Mouse (Mus musculus): ENCODE measurements around the gene Fmnl2.

The Fmnl2 gene

DNA sequence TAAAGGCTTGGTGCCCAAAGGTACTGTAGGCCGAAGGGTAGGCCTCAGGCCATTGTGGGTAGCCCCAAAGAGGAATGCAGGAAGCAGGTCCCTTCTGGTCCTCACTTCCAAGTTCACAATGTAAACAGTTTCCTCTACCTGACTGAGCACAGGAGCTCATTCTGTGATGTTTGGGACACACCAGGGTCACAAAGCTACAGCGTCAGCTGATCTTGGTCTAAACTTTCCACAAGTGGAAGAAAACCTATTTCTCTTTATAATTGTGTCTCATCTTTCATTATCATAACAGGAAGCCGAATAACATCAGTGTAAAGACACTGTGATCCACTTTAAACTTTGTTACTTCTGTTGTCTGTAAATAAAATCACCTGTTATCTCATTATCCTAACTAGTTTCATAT is 237.8 kb downstream of the Fmnl2 start:
- no peak for DNase-seq (ENCODE audit: extremely low read depth, low read depth, low spot score)

DNA sequence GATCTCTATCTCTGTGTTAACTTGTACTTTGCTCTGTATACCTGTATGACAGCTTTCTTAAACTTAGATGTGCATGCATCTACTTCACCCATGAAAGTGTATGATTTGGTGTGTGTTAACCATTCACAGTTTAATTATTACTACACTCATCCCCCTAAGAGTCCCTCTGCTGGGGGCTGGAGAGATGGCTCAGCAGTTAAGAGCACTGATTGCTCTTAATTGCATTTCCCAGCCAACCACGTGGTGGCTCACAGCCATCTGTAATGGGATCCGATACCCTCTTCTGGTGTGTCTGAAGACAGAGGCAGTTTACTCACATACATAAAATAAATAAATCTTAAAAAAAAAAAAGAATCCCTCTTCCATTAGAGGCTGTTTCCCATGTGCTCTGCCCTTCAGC is 242.4 kb downstream of the Fmnl2 start:
- no peak for DNase-seq (ENCODE audit: extremely low read depth, low read depth, low spot score)

DNA sequence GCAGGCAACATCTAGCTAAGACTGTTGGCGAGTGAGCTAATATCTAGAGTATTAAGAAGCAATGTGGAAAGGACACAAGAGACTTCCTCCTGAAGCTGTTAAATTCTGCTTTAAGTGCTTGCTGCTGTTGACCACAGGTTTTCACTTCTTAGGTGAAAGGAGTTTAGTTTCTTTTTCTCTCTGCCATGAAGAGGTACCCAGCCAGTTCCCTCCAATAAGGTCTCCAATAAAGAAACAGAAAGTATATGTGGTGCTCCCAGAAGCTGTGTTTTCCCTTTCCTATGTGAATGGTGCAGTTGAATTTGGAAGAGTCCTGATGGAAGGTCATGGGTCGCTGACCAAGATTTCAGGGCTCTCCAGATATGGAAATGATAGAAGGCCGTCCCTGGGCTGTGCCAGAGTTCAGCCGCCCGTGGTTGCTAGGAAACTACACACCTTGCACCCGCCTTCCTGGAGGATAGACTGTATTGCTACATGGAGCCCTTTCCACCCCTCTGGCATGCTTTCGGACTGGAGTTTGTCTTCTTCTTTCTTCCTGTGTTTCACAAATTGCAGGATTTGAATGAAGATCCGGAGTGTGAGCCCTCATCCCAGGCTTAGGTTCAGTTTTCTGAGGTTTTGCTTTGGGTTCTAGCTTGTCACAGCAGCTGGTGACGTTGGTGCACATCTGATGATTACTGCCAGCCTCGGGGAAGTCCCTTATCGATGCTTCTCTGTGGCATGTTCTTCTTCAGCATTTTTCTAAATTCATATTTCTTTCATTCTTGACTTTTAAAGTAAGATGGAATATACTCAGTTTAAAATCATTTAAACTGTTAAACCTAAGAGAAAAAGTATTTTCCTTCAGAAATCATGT is 244.5 kb downstream of the Fmnl2 start:
- DNase-seq (ENCODE audit: extremely low read depth, low read depth, low spot score), result no peak

DNA sequence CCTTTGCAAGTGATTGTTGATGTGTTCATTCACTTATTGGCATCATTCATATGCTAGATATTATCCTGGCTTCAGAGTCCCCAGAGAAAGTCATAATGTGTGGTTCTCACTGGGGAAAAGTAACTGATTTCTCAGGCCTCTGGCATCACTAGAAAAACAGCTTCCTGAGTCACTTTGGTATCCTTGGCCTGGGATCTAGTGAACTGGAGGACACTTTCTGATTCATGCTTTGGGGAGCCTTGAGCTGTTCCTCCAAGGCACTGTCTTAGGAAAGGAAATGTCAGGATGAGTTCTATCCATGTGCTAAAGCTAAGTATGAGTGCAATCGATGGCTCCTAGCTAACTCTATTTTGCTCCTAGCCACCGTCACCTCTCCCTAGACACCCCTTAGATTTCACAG is 245.2 kb downstream of the Fmnl2 start:
- no peak for DNase-seq (ENCODE audit: extremely low read depth, low read depth, low spot score)

DNA sequence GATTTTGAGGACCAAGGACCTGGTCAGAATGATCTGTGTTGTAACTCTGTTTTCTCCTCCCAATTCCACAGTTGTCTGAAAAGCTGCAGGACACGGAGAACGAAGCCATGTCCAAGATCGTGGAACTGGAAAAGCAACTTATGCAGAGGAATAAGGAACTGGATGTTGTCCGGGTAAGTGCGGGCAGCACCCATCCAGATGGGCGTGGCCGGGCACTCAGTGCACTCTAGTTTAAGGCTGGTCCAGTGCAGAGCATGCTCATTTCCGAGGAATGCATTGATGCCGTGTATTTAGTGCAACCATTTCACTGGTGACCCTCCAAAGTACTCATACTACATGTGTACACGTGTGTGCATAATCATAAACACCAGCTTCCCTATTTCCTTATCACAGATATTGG is 247.7 kb downstream of the Fmnl2 start:
- DNase-seq (ENCODE audit: extremely low read depth, low read depth, low spot score), result no peak

DNA sequence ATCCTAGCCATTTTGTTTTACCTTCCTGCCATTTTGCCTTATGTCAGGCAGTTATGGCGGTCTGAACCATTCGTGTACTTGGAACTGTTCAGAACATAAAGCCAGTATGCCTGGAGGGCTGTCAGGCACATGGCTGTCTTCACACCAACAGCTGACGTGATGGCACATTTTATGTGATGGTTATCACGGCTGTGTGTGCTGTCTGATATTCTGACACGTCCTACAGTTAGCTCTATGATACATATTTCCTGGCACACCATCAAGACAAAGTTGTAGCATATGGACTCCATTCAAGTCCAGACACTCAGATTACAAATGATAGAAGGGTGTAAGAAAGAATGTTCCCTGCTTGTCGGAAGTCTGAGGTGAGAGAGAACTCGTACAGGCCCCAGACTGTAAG is 248.4 kb downstream of the Fmnl2 start:
- no peak for DNase-seq (ENCODE audit: extremely low read depth, low read depth, low spot score)

DNA sequence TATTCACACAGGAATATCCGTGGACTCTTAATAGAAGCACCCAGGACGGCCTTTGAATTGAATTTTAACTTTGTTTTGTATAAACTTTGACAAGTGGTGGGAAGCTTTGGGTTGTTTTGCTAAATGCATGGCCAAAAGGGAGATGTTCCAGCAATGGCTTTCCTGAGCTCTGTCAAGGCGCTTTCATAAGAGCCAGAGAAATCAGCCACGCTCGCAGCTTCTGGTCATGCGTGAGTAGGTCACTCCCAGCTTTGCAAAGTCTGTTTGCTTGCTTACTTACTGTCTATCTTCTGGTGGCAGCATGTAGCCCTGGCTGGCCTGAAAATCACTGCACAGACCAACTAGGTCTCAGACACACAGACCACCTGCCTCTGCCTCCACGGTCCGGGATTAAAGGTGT is 248.8 kb downstream of the Fmnl2 start:
- no peak for DNase-seq (ENCODE audit: extremely low read depth, low read depth, low spot score)

DNA sequence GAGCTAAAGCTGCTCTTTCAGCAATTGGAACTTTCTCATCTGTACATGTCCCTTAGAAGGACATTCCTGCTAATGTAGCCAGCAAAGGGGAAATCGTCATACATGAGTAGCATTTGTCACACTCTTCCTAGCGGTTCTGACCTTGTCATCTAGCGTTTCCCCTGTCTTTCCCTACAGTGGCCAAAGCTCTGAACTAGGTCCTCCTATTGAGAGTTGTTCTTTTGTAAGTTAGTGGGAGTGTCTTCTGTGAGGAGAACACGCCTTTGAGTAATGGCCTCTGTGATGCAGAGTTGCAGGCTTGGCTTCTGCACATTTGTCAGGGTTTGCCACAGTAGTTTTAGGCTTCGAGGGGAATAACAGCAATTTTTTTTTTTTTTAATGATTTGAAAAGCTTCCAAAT is 250.9 kb downstream of the Fmnl2 start:
- no peak for DNase-seq (ENCODE audit: extremely low read depth, low read depth, low spot score)

DNA sequence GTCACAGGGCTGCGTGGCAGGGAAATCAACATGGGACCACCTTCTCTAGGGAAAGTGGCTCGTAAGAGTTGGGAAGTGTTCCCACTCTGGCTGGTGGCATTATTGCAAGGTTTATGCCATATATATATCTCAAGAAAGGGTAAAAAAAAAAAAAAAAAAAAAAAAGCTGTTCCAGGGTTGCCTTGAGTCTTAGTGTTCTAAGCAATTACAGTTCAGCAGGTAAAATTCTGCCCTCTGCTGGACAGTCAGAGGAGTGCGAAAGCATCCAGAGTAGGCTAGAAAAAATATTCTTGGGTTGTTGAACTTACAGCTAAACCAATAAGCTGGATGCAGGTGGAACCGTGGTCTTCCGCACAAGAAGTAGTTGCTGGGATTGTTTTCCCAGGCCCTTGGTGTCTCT is 264.1 kb downstream of the Fmnl2 start:
- no peak for DNase-seq (ENCODE audit: extremely low read depth, low read depth, low spot score)

DNA sequence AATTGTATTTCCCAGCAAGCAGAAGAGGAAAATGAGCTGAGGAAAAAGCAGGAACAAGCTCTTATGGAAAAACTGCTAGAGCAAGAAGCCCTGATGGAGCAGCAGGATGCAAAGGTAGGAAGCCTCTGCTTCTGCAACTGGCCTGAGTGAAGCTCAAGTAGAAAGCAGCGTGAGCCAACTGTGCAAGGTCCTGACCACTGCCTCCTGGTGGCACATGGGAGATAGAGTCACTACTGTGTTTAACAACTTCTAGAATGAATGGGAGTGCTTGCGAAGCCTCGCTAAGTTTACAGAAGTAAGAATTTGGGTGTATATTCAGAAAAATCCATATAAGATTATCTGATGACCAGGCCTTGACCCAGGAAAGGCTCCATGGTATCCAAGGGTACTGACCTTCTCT is 268.3 kb downstream of the Fmnl2 start:
- DNase-seq (ENCODE audit: extremely low read depth, low read depth, low spot score), result no peak

DNA sequence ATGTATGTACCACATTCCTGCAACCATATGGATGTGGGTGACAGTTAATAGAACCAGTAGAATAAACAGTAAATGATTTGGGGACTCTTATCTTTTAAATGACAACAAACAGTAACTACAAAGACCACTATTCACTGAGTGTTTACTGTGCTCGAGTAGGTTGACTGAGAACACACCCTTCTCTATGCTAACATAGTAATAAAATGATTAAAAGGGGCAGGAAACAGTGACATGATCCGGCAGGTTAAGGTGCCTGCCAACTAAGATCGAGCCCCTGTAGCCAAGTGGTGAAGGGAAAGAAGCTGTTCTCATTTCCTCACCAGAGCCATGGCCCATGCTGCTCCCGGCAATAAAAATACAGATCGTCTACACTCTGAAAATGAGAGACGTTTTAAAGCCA is 271.4 kb downstream of the Fmnl2 start:
- DNase-seq (ENCODE audit: extremely low read depth, low read depth, low spot score), result no peak

DNA sequence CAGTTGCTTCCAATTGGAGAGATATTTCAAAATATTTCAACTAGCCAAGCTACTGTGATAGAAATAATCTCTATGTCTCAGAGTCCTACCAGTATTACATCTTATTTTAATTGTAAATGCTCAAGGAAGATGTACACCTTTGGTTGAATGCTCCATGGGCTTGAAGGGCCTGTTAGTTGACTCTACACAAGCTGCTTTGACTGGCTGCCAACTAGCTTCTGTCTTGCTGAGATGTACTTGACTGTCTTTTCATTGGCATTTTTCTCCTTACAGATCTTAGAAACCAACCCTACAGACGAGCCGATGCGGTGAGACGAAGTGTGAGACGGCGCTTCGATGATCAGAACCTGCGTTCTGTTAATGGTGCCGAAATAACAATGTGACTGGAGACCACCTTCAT is 273.9 kb downstream of the Fmnl2 start:
- no peak for DNase-seq (ENCODE audit: extremely low read depth, low read depth, low spot score)

DNA sequence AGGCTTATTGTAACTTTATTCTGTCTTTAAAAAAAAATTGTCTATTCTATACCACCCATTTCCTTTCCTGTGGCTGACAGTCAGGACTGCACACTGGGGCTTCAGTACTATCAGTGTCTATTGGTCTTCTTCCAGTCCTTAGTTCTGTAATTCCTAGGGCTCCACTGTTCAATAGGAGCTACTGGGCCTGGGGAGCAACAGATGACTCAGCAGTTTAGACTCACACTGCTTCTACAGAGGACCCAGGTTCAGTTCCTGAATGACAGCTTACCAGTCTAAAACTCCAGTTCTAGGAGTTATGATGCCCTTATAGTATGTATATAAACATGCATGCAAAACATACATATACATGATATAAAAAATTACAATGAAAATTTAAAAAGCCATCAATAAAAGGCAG is 289.2 kb downstream of the Fmnl2 start:
- DNase-seq (ENCODE audit: extremely low read depth, low read depth, low spot score), result no peak

DNA sequence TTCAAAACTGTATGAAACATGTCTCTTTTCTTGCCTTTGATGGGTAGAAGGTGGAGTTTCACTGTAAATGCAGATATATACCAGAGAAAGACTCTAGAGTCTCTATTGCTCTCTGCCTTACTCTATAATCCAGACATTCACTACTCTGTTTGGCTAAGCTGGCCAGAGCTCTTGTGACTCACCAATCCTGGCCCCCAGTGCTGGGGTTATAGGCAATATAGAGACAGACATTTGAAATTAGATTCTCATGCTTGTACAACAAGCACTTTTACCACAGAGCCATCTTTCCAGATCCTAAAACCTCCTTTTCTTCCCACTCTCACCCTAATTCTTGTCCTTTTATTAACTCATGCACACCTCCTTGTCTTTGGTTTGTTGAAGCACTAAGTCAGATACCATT is 316.3 kb downstream of the Fmnl2 start:
- DNase-seq (ENCODE audit: extremely low read depth, low read depth, low spot score), result no peak

DNA sequence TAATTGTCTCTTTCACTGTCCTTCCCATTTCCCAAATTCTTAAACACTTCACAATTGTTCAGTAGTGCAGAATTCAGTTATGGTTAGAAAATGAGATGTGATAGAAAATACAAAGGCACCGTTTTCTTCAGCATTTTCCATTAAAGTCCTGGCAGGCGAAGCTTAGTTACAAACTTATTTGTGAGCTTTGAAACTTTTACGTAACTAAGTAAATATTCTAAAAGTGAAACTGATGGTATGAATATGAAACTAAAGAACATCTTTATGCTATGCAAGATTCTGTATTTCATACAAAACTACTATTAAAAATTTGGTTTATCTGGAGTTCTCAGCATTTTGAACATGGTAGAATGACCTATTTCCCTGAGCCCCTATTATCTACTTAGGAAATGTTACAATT is 321.3 kb downstream of the Fmnl2 start:
- no peak for DNase-seq (ENCODE audit: extremely low read depth, low read depth, low spot score)

DNA sequence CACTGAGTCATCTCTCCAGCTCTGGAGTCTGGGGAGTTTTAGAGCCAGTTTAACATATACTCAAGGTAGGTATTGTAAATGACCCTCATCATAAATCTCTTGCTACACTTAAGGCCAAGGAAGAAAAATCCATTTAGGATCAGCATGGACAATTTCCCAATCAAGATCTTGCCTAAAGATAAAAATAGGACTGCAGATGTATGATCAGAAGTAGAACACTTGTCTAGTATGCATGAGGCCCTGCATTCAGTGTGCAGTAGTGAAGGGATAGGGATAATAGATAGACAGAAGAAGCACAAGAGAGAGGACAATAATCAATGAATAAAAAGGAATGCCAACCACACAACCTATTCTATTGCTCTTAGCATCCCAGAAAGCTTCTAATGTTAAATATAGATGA is 322.2 kb downstream of the Fmnl2 start:
- peak; percentile 30 for DNase-seq (ENCODE audit: extremely low read depth, low read depth, low spot score)

All from fat pad, adult 2 months (tissue).